Mouse (Mus musculus): ENCODE results near the gene Slfnl1. TPM values are rescaled to one million over a fixed set of nuclear protein-coding genes. Genes with fewer than 3 reads are reported as not detected.

Slfnl1 gene
- 0.14 TPM in 1 of 2 replicates, not detected in the other for polyA plus RNA-seq (2014; fragmentation: Nextera tagmentation; extraction: Ambion mirVana)

DNA sequence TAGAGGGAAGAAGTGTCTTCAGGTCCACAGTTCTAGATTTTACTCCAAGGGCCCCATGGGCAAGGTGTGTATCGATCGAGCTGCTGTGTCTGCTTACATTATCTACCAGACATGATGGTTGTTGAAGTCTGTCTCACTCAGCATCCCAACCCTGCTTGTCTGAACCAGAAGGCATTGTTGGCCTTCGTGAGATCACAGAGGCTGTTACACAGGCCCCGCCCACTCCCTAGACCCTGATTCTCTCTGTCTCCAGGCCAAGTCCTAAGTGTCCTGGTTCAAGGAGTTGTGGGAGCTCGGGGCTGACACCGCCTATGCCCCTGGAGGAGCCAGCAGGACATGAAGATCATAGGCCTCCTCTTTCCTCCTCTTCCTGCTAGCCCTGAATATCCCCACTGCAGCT, at the start of gene Slfnl1:
Gene Slfnl1, plus strand, starts transcription at position 246 of the 400 bp plus-strand sequence.
- Histone ChIP-seq H3K4me3 (ENCODE audit: low read depth, low read length) (no peak within 1 kb of the TSS), H3K36me3 (ENCODE audit: control insufficient read depth, insufficient read depth, low read length) (peaks cover 29% of the 10 kb centered on the region), H3K27me3 (ENCODE audit: control insufficient read depth, insufficient read depth, low read length) (no peaks in the 10 kb centered on the region), H3K27ac (ENCODE audit: low read length) (no peak within 1 kb of the TSS), H3K4me1 (ENCODE audit: control insufficient read depth, insufficient read depth, low read length) (no peaks in the 10 kb centered on the region), H3K4me2 (replicated peaks; ENCODE audit: low read depth, low read length) (no peak within 1 kb of the TSS), H3K9ac (replicated peaks; ENCODE audit: low read depth, low read length) (no peak within 1 kb of the TSS), H3K9me3 (ENCODE audit: control insufficient read depth, low read depth, low read length) (no peaks in the 10 kb centered on the region)
- ATAC-seq (ENCODE audit: insufficient number of reproducible peaks, insufficient read depth, low FRiP score, low read depth): no peak
- WGBS: 87% methylated on average over 6 of the region's 6 CpGs

DNA sequence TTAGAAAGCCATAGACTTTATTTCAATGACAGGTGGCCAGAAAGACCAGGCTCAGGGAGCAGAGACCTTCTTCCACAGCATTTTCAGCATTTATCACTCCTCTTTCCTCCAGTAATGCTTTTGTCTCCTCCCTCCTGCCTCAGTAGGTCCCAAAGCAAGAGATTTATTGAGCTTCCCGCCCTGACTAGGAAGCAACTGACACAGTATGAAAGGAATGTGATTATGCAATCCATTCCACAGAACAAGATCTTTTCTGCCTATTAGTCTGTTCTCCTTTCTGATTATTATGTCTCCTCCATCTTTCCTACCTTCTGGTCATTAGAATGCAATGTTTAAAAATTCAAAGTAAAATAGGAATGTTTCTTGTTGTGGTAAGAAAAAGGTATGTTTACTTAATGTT, 44.3 kb upstream of the Slfnl1 start:
- Histone ChIP-seq H3K27ac (ENCODE audit: low read length) (no peak overlapping the region; the same call in 1 of the 2 replicates), H3K4me1 (ENCODE audit: control insufficient read depth, insufficient read depth, low read length) (no peaks in the 10 kb centered on the region), H3K27me3 (ENCODE audit: control insufficient read depth, insufficient read depth, low read length) (no peaks in the 10 kb centered on the region), H3K9me3 (ENCODE audit: control insufficient read depth, low read depth, low read length) (no peaks in the 10 kb centered on the region), H3K9ac (replicated peaks; ENCODE audit: low read depth, low read length) (no peak overlapping the region), H3K4me3 (ENCODE audit: low read depth, low read length) (no peak overlapping the region), H3K4me2 (replicated peaks; ENCODE audit: low read depth, low read length) (no peak overlapping the region), H3K36me3 (ENCODE audit: control insufficient read depth, insufficient read depth, low read length) (no peaks in the 10 kb centered on the region; the same call in 1 of the 2 replicates)
- no peak for ATAC-seq (ENCODE audit: insufficient number of reproducible peaks, insufficient read depth, low FRiP score, low read depth)
- WGBS: 28% methylated on average over 1 of the region's 1 CpGs

DNA sequence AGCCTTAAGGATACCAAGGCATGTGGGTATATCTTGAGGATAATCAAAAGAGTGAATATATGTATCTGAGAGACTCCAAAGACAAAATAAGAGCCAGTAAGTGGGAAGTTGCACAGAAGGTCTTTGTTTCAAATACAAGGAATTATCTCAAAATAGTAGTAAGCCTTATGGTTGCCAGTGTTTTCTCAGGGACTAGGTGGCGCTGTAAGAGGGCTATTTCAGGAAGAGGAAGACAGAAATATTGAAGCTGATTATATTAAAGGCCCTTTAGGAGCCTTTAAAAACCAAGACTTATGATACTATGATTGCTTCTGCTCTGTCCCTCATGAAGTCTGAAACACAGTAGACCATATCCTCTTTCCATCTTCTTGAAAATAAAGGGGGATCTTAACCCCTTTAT, 25.1 kb upstream of the Slfnl1 start:
- WGBS: 90% methylated on average over 1 of the region's 1 CpGs
- Histone ChIP-seq H3K4me3 (ENCODE audit: low read depth, low read length) (no peak overlapping the region), H3K27me3 (ENCODE audit: control insufficient read depth, insufficient read depth, low read length) (no peaks in the 10 kb centered on the region), H3K36me3 (ENCODE audit: control insufficient read depth, insufficient read depth, low read length) (peaks cover 43% of the 10 kb centered on the region), H3K9me3 (ENCODE audit: control insufficient read depth, low read depth, low read length) (no peaks in the 10 kb centered on the region), H3K4me1 (ENCODE audit: control insufficient read depth, insufficient read depth, low read length) (no peaks in the 10 kb centered on the region), H3K27ac (ENCODE audit: low read length) (no peak overlapping the region), H3K4me2 (replicated peaks; ENCODE audit: low read depth, low read length) (no peak overlapping the region), H3K9ac (replicated peaks; ENCODE audit: low read depth, low read length) (no peak overlapping the region)
- no peak for ATAC-seq (ENCODE audit: insufficient number of reproducible peaks, insufficient read depth, low FRiP score, low read depth)

DNA sequence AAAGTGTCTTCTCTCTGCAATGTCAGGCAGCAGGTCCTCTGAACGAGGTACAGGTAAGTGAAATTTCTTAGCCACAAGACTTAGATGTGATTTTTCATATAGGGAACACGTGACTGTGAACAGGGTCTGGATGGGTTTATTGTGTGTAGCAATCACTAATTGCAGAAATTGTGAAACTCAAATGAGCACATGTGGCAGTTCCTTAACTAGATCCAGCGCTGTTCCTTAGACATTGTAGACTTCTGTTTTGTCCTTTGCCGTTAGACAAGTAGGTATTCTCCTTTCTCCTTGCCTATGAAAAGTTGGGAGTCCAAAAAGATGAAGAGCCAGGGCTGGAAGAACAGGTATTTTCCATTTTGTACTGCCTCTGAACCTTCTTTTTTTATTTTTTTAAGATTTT, 20.8 kb upstream of the Slfnl1 start:
- 91% methylated on average over 4 of the region's 4 CpGs for WGBS
- peaks cover 41% of the 10 kb centered on the region for H3K36me3 ChIP-seq (ENCODE audit: control insufficient read depth, insufficient read depth, low read length)
- no peaks in the 10 kb centered on the region for H3K9me3 ChIP-seq (ENCODE audit: control insufficient read depth, low read depth, low read length)
- ATAC-seq (ENCODE audit: insufficient number of reproducible peaks, insufficient read depth, low FRiP score, low read depth): no peak
- H3K9ac ChIP-seq (replicated peaks; ENCODE audit: low read depth, low read length): no peak overlapping the region
- no peaks in the 10 kb centered on the region for H3K4me1 ChIP-seq (ENCODE audit: control insufficient read depth, insufficient read depth, low read length)
- no peaks in the 10 kb centered on the region for H3K27me3 ChIP-seq (ENCODE audit: control insufficient read depth, insufficient read depth, low read length)
- H3K4me2 ChIP-seq (replicated peaks; ENCODE audit: low read depth, low read length): no peak overlapping the region
- H3K4me3 ChIP-seq (ENCODE audit: low read depth, low read length): no peak overlapping the region
- no peak overlapping the region for H3K27ac ChIP-seq (ENCODE audit: low read length)

DNA sequence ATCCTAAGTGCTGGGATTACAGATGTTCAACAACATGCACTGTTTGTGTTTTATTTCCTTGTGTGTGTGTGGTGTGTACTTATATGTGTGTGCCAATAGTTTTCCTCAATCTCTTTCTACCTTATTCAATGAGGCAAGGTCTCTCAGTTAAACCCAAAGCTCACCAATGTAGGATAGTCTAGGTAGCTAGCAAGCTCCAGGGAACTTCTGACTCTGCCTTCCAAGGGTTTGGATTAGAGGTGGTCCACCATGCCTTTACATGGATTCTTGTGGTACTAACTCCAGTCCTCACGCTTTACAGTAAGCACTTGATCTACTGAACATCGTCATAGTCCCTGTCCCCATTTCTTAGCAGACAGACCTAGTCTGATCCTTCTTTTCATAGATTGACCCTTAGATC, 17.7 kb upstream of the Slfnl1 start:
- Histone ChIP-seq H3K36me3 (ENCODE audit: control insufficient read depth, insufficient read depth, low read length) (peaks cover 38% of the 10 kb centered on the region), H3K27me3 (ENCODE audit: control insufficient read depth, insufficient read depth, low read length) (no peaks in the 10 kb centered on the region), H3K27ac (ENCODE audit: low read length) (no peak overlapping the region), H3K9me3 (ENCODE audit: control insufficient read depth, low read depth, low read length) (no peaks in the 10 kb centered on the region), H3K4me2 (replicated peaks; ENCODE audit: low read depth, low read length) (no peak overlapping the region), H3K4me3 (ENCODE audit: low read depth, low read length) (no peak overlapping the region), H3K4me1 (ENCODE audit: control insufficient read depth, insufficient read depth, low read length) (no peaks in the 10 kb centered on the region), H3K9ac (replicated peaks; ENCODE audit: low read depth, low read length) (no peak overlapping the region)
- no peak for ATAC-seq (ENCODE audit: insufficient number of reproducible peaks, insufficient read depth, low FRiP score, low read depth)
- 96% methylated on average over 2 of the region's 2 CpGs for WGBS

DNA sequence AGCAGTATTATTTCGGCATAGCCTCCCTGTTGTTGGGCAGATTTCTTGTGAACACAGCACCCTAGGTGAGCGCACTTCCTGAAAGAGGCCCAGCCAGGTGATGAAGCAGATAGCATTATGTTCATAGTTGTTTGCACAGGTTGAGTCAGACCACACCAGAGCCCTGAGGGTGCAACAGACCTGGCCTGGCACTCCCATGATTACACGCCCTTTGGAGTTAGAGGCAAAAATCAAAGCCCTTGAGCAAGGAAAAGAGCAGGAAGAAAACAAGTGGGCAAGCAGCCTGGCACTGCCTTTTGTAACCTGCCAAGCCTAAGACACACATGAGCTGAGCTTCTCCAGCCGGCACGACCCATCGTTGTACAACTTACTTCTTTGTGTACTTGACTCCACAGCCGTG, 15.5 kb upstream of the Slfnl1 start:
- H3K27me3 ChIP-seq (ENCODE audit: control insufficient read depth, insufficient read depth, low read length): no peaks in the 10 kb centered on the region
- H3K9ac ChIP-seq (replicated peaks; ENCODE audit: low read depth, low read length): no peak overlapping the region
- no peak overlapping the region for H3K4me3 ChIP-seq (ENCODE audit: low read depth, low read length)
- peaks cover 38% of the 10 kb centered on the region for H3K36me3 ChIP-seq (ENCODE audit: control insufficient read depth, insufficient read depth, low read length)
- H3K9me3 ChIP-seq (ENCODE audit: control insufficient read depth, low read depth, low read length): no peaks in the 10 kb centered on the region
- no peaks in the 10 kb centered on the region for H3K4me1 ChIP-seq (ENCODE audit: control insufficient read depth, insufficient read depth, low read length)
- 77% methylated on average over 7 of the region's 7 CpGs for WGBS
- peak; percentile 96 for ATAC-seq (ENCODE audit: insufficient number of reproducible peaks, insufficient read depth, low FRiP score, low read depth)
- H3K27ac ChIP-seq (ENCODE audit: low read length): peak overlapping the region; percentile 82
- no peak overlapping the region; the same call in 1 of the 2 replicates for H3K4me2 ChIP-seq (replicated peaks; ENCODE audit: low read depth, low read length)

DNA sequence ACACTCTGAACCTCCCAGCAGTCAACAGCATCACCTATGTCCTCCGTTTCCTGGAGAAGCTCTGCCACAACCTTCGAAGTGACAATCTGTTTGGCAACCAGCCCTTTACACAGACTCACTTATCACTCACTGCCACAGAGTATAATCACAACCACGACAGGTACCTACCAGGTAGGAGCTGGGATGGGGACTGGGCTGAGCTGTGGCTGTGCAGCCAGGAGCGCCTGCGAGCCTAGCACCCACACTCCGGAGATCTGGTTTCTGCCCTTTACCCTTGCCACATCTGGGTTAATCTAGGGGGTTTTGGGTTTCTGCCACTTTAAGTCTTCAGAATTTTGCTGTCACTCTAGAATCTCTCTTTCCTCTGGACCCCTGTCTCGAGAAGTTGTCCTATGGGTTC, 15.1 kb upstream of the Slfnl1 start:
- peak; percentile 43; the same call in 1 of the 2 replicates for ATAC-seq (ENCODE audit: insufficient number of reproducible peaks, insufficient read depth, low FRiP score, low read depth)
- H3K4me2 ChIP-seq (replicated peaks; ENCODE audit: low read depth, low read length): no peak overlapping the region; the same call in 1 of the 2 replicates
- no peak overlapping the region for H3K4me3 ChIP-seq (ENCODE audit: low read depth, low read length)
- no peaks in the 10 kb centered on the region for H3K4me1 ChIP-seq (ENCODE audit: control insufficient read depth, insufficient read depth, low read length)
- peak overlapping the region; percentile 82 for H3K27ac ChIP-seq (ENCODE audit: low read length)
- H3K36me3 ChIP-seq (ENCODE audit: control insufficient read depth, insufficient read depth, low read length): peaks cover 38% of the 10 kb centered on the region
- H3K27me3 ChIP-seq (ENCODE audit: control insufficient read depth, insufficient read depth, low read length): no peaks in the 10 kb centered on the region
- WGBS: 79% methylated on average over 7 of the region's 7 CpGs
- H3K9ac ChIP-seq (replicated peaks; ENCODE audit: low read depth, low read length): no peak overlapping the region
- H3K9me3 ChIP-seq (ENCODE audit: control insufficient read depth, low read depth, low read length): no peaks in the 10 kb centered on the region

DNA sequence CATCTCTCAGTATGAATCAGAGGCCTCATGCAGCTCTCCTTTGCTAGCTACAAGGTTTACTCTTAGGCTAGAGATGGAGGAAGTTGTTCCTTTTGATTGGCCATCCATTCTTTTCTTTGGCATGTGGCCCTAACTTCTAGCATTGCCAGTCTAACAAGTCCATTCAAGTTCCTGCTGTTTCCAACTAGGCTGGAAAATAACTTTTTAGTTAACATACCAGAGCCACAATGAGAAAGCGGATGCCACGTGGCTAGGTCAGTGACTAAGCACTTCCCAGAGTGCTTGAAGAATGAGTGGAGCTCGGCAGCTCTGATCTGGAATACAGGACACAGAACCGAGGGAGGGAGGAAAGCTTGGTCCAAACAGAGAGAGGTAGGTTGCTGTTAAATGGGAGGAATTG, 14.7 kb upstream of the Slfnl1 start:
- no peak overlapping the region; the same call in 1 of the 2 replicates for H3K4me2 ChIP-seq (replicated peaks; ENCODE audit: low read depth, low read length)
- no peak for ATAC-seq (ENCODE audit: insufficient number of reproducible peaks, insufficient read depth, low FRiP score, low read depth)
- H3K4me1 ChIP-seq (ENCODE audit: control insufficient read depth, insufficient read depth, low read length): no peaks in the 10 kb centered on the region
- no peak overlapping the region for H3K4me3 ChIP-seq (ENCODE audit: low read depth, low read length)
- H3K36me3 ChIP-seq (ENCODE audit: control insufficient read depth, insufficient read depth, low read length): peaks cover 41% of the 10 kb centered on the region
- H3K27me3 ChIP-seq (ENCODE audit: control insufficient read depth, insufficient read depth, low read length): no peaks in the 10 kb centered on the region
- no peak overlapping the region for H3K9ac ChIP-seq (replicated peaks; ENCODE audit: low read depth, low read length)
- peak overlapping the region; percentile 82 for H3K27ac ChIP-seq (ENCODE audit: low read length)
- WGBS: 79% methylated on average over 4 of the region's 4 CpGs
- no peaks in the 10 kb centered on the region for H3K9me3 ChIP-seq (ENCODE audit: control insufficient read depth, low read depth, low read length)

DNA sequence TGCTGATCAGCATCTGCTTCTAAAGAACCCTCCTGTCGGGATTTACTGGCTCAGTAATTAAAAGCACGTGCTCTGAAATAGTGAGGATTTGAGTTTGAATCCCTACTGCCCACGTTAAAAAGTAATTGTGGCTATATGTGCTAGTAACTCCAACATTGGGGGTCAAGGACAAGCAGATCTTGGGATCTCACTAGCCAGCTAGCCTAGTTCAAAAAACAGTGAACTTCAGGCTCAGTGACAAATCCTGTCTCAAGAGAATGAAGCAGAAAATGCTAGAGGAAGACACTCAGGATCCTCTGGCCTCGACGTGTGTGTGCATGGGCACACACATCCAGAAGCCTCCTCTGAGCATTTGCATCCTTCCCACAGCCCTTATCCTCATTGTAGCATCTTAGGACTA, 10.3 kb upstream of the Slfnl1 start:
- Histone ChIP-seq H3K4me3 (ENCODE audit: low read depth, low read length) (no peak overlapping the region), H3K27ac (ENCODE audit: low read length) (no peak overlapping the region), H3K27me3 (ENCODE audit: control insufficient read depth, insufficient read depth, low read length) (no peaks in the 10 kb centered on the region), H3K9ac (replicated peaks; ENCODE audit: low read depth, low read length) (no peak overlapping the region), H3K36me3 (ENCODE audit: control insufficient read depth, insufficient read depth, low read length) (peaks cover 67% of the 10 kb centered on the region), H3K9me3 (ENCODE audit: control insufficient read depth, low read depth, low read length) (no peaks in the 10 kb centered on the region), H3K4me2 (replicated peaks; ENCODE audit: low read depth, low read length) (no peak overlapping the region), H3K4me1 (ENCODE audit: control insufficient read depth, insufficient read depth, low read length) (no peaks in the 10 kb centered on the region)
- no peak for ATAC-seq (ENCODE audit: insufficient number of reproducible peaks, insufficient read depth, low FRiP score, low read depth)
- WGBS: 84% methylated on average over 5 of the region's 5 CpGs
